Mouse (Mus musculus): ENCODE results near the gene Lgi4.

GRCm38 (mm10) chr7:31057730-31058129, 1.4 kb upstream of the Lgi4 start:
- no peak for TF ChIP-seq CTCF (IDR thresholded peaks at IDR 0.05; ENCODE audit: low read depth)
- TF ChIP-seq EP300 (IDR thresholded peaks at IDR 0.05; ENCODE audit: low read depth): no peak

Measured in liver, postnatal 0 days (tissue).